Mouse (Mus musculus): ENCODE data around the gene 6430571L13Rik.
A peak's percentile ranks its signal among the peaks of the same experiment; 100 is the strongest.

Gene 6430571L13Rik

DNA sequence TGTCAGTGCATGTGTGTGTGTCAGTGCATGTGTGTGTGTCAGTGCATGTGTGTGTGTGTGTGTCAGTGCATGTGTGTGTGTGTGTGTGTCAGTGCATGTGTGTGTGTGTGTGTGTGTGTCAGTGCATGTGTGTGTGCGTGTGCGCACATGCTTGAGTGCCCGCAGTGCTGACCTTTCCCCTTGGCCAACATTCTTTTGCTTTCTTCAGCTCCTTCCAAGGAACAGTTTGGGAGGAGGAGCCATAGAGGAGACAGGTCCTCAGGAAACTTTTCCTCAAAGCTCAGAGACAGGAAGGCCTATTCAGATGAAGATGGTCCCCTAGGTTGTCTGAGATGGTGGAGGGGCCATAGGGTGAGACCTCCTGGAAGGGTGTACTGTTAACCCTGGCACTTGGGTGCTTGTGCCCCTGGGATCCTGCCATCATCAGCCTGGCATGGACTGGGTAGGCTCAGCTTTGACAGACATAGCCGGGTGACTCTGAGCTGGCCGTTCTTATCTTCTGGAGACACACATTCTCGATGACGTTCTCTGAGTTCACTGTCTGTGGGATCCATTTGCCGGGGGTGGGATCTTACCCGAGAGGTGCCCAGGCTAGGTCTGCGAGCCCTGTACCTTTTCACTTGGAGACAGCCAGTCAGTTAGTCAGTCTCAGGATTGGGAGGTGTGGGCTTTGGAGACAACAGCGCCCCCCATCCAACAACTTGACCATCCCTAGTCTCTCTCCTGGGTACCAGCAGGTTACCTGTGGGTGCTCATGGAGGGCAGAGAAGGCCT, 33.1 kb upstream of the 6430571L13Rik start:
- DNase-seq, result no peak

DNA sequence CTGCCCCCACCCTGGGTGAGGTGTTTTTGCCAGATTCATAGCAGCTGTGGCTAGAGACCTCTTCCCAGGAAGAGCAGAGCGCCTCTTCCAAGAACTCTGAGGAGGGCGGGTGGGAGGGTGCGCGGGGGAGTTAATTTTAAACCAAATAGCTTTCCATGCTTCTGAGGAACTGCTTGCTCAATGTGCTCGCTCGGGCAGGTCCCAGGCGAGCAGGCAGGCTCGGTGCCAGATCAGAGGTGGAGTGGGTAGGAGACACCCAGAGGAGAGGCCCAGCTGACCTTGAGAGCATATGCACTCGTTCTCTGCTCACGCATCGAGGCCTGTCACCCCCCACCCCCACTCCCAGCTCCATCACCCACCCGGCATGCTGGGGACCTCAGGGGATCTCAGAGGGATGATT, 32.5 kb upstream of the 6430571L13Rik start:
- DNase-seq, result no peak

DNA sequence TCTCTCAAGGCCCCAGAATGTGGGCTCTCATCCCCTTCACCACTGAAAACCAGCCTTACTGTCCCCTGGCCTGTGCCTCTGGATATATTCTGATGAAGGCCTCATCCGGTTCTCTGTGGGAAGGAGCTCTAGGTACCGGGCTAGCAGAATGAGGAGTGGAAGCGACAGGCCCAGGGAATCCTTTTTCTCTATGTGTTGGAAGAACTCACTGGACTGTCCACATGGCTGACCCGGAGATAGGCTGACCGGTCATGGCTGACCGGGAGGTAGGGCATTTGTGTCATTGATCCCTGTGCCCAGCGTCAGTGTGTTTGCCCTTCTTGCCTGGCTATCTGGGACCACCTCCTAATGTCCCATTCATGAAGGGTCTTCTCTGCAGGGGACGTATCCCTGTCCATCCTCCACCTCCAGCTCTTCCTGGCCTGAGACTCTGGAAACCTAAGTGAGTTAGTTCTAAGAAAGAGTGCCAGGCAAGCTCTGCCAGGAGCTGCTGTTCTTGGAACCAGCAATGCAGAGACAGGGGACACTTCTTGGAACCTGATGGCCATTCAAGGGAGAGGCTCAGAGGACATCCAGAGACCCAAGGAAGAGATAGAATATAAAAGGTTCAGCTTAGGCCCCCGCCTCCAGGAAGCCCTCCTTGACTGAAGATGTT, 31.9 kb upstream of the 6430571L13Rik start:
- DNase-seq, result no peak

DNA sequence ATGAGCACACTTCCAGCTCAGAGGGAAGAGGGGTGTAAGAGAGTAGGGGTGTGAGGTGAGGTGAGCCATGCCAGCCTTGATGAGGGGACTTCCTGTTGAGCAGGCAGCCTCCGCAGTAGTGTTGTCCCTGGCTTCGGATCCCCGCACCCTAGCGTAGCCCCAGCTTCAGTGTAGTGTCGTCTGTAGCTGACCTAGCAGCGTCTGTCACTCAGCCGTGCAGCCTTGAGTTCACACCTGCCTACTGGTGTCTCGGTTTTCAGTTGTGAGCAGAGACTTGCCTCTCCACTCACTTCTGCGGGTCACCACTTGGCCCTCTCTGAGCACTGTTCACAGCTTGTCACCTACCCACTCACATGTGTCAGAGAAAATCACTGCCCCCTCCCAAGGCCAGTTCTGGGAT, 31.2 kb upstream of the 6430571L13Rik start:
- no peak for DNase-seq

DNA sequence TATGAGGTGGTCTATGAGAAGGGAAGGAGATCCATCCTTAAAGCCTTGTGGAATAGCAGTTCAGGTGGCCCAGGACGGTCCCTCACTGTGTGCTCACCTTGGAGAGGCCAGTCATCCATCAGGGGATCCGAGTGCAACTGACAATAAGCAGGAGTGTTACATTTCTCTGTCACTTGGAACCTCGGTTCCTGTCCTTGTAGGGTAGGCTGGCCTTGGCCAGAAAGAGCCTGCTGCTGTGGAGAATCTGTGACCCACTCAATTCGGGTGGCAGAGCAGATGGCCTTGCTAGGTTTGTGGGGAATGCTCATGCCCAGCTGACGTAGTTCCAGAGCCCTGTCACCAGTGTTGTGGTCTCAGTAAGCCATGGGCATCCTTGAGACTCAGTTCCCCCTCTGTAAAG, 30.8 kb upstream of the 6430571L13Rik start:
- DNase-seq, result no peak

DNA sequence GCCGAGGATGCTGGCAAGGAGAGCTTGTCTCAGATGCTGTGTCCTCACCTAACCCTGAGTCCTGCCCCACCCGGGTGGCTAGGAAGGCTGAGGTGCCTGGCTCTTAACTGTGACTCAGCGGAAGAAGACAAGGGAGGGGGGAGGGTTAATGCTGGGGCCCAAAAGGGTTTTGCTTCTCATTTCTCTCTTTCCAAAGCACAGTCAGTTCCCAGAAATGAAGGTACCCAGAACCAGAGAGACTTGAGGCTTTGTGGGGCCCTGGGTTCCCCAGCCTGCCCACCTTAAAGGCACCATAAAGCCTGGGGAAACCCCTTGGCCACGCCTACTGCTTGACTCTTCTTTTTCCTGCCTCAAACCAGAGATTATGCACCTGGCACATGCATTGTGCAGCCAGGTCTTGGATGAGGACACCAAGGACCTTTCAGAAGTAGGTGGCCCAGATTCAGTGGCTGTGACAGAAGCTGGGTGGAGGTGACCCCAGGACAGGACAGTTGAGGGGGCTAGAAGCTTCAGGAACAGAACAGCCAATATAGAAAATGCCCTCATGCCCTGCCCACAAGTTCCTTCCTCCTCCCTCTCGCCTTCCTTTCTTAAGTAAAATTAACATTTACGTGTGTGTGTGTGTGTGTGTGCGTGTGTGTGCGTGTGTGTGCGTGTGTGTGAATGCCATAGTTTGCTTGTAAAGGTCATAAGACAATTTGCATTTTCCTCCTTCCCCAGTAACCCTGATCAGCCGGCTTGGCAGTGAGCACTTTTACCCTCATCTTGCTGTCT, 27.4 kb upstream of the 6430571L13Rik start:
- DNase-seq, result no peak

DNA sequence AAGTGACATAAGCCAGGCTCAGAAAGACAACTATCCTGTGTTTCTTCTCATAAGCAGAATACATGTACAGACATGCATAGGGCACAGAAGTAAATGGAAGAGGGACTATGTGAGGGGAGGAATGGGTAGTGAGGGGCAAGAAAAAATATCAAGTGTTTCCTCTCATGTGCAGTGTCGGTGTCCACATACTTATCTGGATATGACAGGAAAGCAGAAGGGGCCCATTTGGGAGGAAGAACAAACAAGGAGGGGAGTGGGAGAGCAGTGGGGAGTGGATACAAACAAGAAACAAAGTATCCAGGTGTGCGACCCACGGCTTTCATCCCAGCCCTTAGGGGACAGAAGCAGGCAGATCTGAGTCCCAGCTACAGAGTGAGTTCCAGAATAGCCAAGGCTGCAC, 26.5 kb upstream of the 6430571L13Rik start:
- DNase-seq, result no peak

DNA sequence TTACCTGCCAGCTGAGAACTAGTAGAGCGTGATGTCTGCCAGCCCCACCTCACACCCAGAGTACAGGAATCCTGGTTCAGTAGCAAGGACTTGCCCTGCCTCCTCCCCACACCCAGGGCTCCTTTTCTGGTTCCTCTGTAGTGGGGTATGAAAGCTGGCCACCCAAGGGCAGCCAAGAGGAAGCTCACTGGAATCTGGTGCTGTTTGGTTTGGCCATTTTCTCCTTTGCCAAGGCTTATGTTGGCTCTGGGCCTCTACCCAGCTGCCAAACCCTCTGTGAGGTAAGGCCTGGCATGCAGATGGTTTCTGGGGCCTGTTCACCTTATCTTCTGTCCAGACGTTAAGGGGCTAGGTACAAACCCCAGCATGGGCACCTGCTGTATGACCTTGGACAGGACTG, 24.6 kb upstream of the 6430571L13Rik start:
- no peak for DNase-seq

DNA sequence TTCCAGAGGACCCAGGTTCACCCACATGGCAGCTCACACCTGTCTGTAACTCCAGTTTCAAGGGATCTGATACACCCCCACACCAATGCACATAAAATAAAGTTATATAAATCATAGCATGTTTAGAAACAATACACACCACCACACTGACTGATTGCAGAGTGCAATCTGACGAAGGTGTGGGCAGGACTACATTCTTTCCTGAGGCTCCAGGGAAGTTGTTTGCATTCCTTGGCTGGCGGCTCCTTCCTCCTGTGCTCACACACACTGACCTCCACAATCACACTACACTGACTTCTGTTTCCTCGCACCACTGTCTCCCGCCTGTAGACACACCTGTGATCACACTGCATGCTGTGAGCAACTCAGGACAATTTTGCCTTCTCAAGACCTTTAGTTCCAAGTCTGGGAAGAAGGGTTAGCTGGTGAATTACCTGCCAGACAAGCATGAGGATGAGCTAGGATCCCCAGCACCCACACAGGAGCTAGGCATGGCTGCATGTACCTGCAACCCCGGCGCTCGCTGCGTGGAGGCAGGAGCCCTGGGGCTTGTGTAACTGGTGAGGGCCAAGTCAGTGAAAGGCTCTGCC, 17.8 kb upstream of the 6430571L13Rik start:
- no peak for DNase-seq

DNA sequence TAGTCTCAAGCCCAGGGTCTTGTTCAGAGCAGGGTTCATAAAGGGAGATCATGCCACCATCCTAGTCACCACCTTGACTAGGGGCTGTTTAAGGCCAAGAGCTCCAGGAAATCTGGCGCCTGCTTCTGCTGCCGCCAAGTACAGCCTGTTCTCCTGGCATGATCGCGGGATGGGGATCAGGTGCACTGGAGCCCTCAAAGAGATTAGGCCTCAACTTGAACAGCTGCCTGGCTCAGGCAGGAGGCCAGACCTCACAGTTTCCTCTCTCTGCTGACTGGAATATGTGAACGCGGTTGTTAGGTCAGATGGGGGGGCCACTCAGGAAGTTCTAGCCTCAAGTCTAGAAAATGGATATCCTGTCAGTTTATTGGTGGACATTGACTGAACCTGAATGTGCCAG, 16.8 kb upstream of the 6430571L13Rik start:
- DNase-seq, result no peak

DNA sequence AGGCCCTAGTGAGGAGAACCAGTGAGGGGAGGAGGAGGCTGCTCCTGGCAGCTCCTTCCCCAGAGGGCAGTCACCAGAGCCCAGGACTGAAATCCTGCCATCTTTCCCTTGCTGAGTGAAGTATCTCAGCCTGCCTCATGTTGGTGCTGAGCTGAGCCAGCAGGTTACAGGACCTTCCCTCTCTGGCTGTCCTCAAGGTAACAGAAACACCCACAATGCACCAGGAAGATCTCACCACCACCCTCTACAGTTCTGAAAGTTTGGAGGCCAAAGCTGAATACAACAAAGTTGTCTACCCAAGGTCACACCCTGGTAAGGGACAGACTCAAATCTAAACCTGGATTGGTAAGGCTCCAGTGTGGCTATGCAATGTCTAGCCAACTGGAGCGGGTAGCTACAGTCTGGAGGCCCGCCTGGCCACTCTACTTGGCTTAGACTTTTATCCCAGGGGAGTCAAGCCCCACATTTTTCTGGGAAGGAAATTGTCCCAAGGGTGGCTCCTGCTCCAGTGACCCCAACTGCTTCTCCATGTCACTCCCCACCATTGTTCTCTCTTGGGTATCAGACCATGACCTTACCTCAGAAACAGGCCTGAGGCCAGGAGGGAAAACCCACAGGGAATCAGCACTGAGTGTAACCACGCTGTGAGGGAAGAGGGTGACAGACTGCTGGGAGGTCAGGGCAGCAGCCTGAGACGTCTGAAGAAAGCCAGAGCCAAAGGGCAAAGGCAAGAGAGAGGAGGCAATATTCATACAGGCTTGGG, 15.4 kb upstream of the 6430571L13Rik start:
- no peak for DNase-seq

DNA sequence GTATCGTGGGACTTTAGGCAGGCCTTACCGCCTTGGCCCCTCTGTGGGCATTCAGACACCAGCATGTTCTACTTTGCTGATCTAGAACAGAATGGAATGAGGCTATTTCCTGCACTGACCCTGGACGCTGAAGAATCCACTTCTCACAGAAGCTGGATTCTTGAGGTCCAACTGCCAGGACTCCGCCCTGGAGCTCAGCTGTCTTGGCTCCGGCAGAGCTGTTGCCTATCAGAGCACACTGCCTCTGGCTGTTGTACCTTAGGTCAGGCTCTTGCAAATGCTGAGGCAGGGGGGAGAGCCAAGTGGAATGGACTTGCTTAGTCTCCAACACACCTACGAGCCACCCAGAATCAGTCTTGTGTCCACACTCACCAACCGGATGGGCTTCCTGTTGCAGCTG, 14.5 kb upstream of the 6430571L13Rik start:
- DNase-seq, result no peak

DNA sequence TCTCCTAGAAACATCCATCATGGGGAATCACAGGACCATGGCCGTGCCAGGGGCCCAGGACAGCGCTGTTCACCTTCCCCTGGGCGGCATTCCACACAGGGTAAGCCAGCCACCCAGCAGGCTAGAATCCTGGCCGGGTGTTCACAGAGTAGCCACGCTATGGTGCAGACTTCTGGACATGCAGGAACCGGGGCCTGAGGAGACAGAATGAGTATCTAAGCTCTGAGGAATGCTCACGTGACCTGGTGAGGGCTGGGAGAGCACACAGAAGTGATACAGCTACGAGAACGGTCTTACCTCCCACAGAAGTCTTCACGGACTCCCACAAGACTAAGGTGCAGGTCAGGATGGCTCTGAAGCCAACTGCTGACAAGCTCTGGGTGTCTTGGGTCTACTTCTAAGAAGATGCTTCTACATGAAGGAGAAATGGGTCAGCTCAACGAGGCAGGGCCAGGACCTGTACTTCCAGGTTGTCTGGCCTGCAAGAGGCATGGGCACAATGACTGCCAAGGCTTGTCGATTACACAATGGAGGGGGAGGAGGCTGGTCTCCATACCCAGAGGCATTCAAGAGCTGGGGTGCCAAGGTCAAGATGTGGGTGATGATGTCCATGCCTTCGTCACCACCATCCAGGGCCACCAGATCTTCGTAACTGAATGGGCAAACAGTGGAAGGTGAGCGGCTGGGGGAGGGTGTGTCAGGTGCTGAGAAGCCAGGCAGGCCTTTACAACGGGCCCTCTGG, 12.4 kb upstream of the 6430571L13Rik start:
- DNase-seq, result no peak

DNA sequence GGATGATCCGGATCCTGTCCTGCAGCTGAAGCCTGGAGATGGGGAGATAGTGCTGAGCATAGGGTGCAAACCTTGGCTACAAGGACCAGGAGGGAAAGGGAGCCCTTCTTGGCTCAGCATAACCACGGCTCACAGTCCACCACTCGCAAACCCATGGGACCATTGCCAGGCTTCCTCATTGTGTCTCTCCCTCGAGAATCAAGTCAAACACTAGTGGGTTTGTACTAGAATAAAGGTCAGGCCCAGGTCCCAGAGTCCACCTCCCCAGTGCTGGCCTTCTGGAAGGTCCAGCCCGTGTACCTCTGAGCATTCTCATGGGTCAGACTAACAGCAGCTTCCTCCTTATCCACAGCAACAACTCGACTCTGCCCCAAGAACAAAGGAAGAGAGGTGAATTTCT, 9.6 kb upstream of the 6430571L13Rik start:
- no peak for DNase-seq

DNA sequence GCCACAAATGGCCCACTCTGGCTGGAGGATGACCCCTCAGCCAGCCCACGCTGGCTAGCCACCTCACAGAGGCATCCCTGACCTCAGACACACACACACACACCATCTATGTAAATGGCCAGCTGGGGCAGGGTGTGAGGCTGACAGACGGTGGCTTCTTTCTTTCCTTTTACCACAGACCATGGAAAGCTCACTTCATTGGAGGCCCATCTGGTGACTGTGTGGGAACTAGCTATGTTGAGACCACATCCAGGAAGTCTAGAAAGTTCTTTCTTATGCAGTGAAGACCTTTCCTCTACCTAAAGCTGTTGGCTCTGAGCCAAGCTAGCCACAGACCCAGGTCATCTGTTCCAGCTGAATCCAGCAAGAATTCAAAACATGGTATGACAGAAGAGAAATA, 6.7 kb upstream of the 6430571L13Rik start:
- no peak for DNase-seq

DNA sequence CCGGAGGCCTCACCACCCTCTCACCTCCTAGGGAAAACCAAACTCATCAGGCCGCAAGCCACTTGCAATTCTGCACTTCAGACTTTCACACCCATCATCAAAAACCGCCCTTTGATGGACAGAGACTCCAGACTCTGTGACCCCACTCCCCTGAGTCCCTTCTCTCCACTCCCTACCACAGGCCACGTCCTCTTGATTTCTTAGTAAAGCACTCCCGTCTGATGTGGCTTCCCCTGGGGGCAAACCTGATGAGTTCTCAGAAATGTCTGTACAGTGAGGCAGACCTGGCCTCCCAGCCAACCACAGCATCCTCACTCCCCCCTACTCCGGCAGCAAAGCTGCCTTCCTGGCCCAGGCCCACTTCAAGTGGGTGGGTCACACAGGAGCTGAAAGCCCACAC, 6.0 kb upstream of the 6430571L13Rik start:
- DNase-seq, result no peak

DNA sequence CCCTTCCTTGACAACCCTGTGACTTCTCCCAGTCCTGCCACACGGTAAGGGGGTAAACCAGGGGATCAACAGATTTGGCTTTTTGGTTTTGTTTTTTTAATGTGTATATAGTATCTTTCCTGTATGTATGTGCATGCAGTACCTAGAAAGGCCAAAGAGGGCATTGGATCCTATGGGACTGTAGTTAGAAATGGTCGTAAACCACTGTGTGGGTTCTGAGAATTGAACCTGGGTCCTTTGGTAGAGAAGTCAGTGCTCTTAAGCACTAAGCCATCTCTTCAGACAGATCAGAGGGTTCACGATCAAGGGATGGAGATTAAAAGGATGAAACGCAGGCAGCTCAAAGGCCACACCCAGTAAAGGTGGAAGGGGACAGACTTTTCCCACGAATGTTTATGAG, 5.4 kb upstream of the 6430571L13Rik start:
- no peak for DNase-seq

DNA sequence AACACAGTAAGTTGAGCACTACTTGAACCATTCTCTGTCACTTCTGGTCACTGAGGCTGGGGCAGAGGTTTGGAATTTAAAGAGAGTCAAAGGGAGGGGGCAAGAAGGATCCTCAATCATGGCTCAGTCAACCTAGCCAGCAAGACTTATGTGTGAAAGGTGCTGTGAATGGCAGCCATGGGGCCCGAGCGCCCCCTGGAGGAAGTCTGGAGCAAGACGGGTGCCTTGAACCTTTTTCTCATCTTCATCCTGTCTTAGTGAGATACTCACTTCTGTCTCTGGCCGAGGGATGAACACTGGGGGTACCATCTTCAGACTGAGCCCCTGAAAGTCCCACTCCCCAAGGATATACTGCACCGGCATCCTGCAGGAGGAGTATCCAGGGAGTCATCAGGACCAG, 4.5 kb upstream of the 6430571L13Rik start:
- DNase-seq, result peak; percentile 59

DNA sequence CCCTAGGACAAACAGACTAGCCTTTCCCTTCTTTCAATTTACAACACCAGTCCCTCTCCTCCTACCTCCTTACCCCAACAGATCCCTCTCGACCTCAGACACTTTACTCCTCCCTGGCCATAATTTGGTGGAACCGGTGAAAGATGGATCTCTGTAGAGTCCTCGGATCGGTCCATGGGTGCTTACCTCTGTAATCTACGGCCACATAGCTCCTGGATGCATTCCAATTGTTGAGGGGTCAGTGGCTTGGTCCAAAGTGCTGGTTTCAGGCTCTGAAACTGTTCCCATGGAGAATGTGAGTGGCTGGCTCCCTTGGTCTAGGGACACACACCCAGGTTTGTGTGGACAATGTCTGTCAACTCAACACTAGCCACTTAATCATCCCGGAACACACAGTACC, 4.0 kb upstream of the 6430571L13Rik start:
- DNase-seq, result no peak

DNA sequence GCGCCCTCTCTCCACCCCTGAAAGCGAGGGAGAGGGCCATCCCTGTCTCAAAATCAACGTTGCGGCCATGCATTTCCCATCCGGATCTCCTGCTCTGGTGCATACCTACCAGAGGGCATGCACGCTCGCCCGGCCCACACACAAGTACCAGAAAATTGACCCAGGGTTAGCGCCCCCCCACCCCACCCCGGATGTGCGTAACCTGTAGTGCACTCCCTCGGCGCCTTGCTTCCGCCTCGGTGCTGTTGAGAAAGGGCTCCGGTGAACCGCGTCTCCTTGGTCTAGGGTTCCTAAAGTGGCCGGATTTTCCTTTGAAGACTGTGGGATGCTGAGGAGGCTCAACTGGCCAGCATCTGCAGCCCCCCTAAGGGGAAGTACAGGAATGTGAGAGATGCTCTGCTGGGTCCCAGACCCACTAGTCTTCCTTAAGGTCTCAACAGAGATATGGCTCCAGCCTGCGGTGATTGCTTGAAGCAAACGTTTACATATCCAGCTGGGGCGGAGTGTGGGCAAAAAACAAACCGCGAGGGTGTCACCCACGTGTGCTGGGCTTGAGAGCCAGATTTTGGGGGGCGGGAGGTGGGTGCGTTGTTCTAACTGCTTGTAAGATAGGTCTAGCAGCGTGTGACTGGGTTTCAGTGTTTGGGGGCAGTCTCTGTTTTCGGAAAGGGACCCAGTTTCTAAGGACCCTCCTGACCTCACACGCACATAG, 2.1 kb upstream of the 6430571L13Rik start, which contains the start of gene Hemk1:
TSS of gene Hemk1 (minus strand) at position 179 of the 712 bp plus-strand sequence.
- DNase-seq, result peak; percentile 78
